Mouse (Mus musculus) neural tube, embryonic 13.5 days (tissue): ENCODE measurements around the gene Gmpr2. TPM values are rescaled to one million over a fixed set of nuclear protein-coding genes. Genes with fewer than 3 reads are reported as not detected.

ENCODE experiments used
- ATAC-seq: fragments of 200-750 bp; cut with Nextera tagmentation; 2 replicates; pipeline ENCODE4 v1.8.0; 2017; ENCODE audit warnings: low read depth, mild to moderate bottlenecking, moderate TSS enrichment, moderate library complexity
- H3K27ac ChIP-seq: fragments of 300-500 bp; sonication (generic); replicated peaks from 2 replicates; pipeline ENCODE4 v1.5.1; 2015; ENCODE audit warnings: moderate library complexity, mild to moderate bottlenecking, inconsistent platforms
- H3K27me3 ChIP-seq: fragments of 300-500 bp; sonication (generic); 2 replicates; pipeline ENCODE4 v1.6.1; 2015; ENCODE audit warnings: mild to moderate bottlenecking, inconsistent platforms
- H3K36me3 ChIP-seq: fragments of 300-500 bp; sonication (generic); 2 replicates; pipeline ENCODE4 v1.6.1; 2015; ENCODE audit warnings: mild to moderate bottlenecking, inconsistent platforms
- H3K4me1 ChIP-seq: fragments of 300-500 bp; sonication (generic); replicated peaks from 2 replicates; pipeline ENCODE4 v1.6.1; 2015; ENCODE audit warnings: inconsistent platforms
- H3K4me2 ChIP-seq: fragments of 300-500 bp; sonication (generic); 2 replicates; pipeline ENCODE4 v1.6.1; 2015; ENCODE audit warnings: inconsistent platforms, mild to moderate bottlenecking, moderate library complexity
- H3K4me3 ChIP-seq: fragments of 300-500 bp; sonication (generic); 2 replicates; pipeline ENCODE4 v1.5.1; 2015; ENCODE audit warnings: mild to moderate bottlenecking, inconsistent platforms
- H3K9ac ChIP-seq: fragments of 300-500 bp; sonication (generic); 2 replicates; pipeline ENCODE4 v1.6.1; 2015; ENCODE audit warnings: moderate library complexity, mild to moderate bottlenecking, inconsistent platforms
- H3K9me3 ChIP-seq: fragments of 300-500 bp; sonication (generic); 2 replicates; pipeline ENCODE4 v1.6.1; 2016; ENCODE audit warnings: inconsistent platforms
- WGBS: fragments of 180-500 bp; shearing (Covaris S2); methylation state at CpG from one replicate; pipeline ENCODE4 v1.1.7; 2015; 5-methylcytosine and 5-hydroxymethylcytosine counted together
- polyA plus RNA-seq: library from polyadenylated mRNA; unstranded; fragments of >200 nt; fragmentation: Nextera tagmentation; extraction: Ambion mirVana; gene quantifications from 2 replicates; pipeline ENCODE4 v1.2.1, GENCODE M21; 2015

Gmpr2 gene
- polyA plus RNA-seq, 1 experiment from 2014 or later = 55.0 TPM

- Histone ChIP-seq H3K27ac (no peak overlapping the region), H3K9me3 (no peaks in the 10 kb centered on the region), H3K4me1 (peaks cover 16% of the 10 kb centered on the region), H3K9ac (no peak overlapping the region), H3K36me3 (peaks cover 39% of the 10 kb centered on the region), H3K4me3 (no peak overlapping the region), H3K27me3 (no peaks in the 10 kb centered on the region), H3K4me2 (no peak overlapping the region)
- 86% methylated on average over 6 of the region's 6 CpGs for WGBS
- no peak for ATAC-seq
Observed at GRCm38 (mm10) chr14:55719737-55720136, 48.0 kb downstream of the Gmpr2 start.

- Histone ChIP-seq H3K9me3 (no peaks in the 10 kb centered on the region), H3K27ac (no peak overlapping the region), H3K4me1 (peaks cover 16% of the 10 kb centered on the region), H3K4me3 (no peak overlapping the region), H3K9ac (0 out of 2 replicates have a peak overlapping the region, but pooled peaks have one; percentile 80), H3K36me3 (peaks cover 39% of the 10 kb centered on the region), H3K4me2 (no peak overlapping the region), H3K27me3 (no peaks in the 10 kb centered on the region)
- WGBS = 92% methylated on average over 12 of the region's 12 CpGs
- ATAC-seq = no peak
Observed at GRCm38 (mm10) chr14:55720666-55721065, 48.9 kb downstream of the Gmpr2 start.

GRCm38 (mm10) chr14:55721076-55721475, 49.3 kb downstream of the Gmpr2 start:
- Histone ChIP-seq H3K27me3 (no peaks in the 10 kb centered on the region), H3K36me3 (peaks cover 37% of the 10 kb centered on the region), H3K4me2 (peak overlapping the region; percentile 59), H3K27ac (no peak overlapping the region; the same call in 1 of the 2 replicates), H3K4me1 (peaks cover 16% of the 10 kb centered on the region), H3K4me3 (peak overlapping the region; percentile 70), H3K9ac (peak overlapping the region; percentile 80), H3K9me3 (no peaks in the 10 kb centered on the region)
- WGBS = 76% methylated on average over 6 of the region's 6 CpGs
- no peak for ATAC-seq

GRCm38 (mm10) chr14:55721700-55722437, 50.1 kb downstream of the Gmpr2 start, which contains the start of gene Rabggta:
Gene Rabggta, minus strand, starts transcription at chr14:55722263.
- Histone ChIP-seq H3K4me2 (peak within 1 kb of the TSS; percentile 59), H3K9ac (peak within 1 kb of the TSS; percentile 80), H3K4me1 (peaks cover 16% of the 10 kb centered on the region), H3K27me3 (no peaks in the 10 kb centered on the region), H3K27ac (peak within 1 kb of the TSS; percentile 89), H3K36me3 (peaks cover 29% of the 10 kb centered on the region), H3K4me3 (peak within 1 kb of the TSS; percentile 70), H3K9me3 (no peaks in the 10 kb centered on the region)
- under 1% methylated on average over 50 of the region's 50 CpGs for WGBS
- peak; percentile 98 for ATAC-seq

GRCm38 (mm10) chr14:55722438-55722945, 50.8 kb downstream of the Gmpr2 start:
- Histone ChIP-seq H3K9ac (peak overlapping the region; percentile 80), H3K4me2 (peak overlapping the region; percentile 59), H3K4me1 (peaks cover 16% of the 10 kb centered on the region), H3K27ac (peak overlapping the region; percentile 89; the same call in 1 of the 2 replicates), H3K9me3 (no peaks in the 10 kb centered on the region), H3K4me3 (peak overlapping the region; percentile 70), H3K36me3 (peaks cover 23% of the 10 kb centered on the region), H3K27me3 (no peaks in the 10 kb centered on the region)
- peak; percentile 33 for ATAC-seq
- 45% methylated on average over 8 of the region's 8 CpGs for WGBS

- Histone ChIP-seq H3K4me3 (no peak overlapping the region), H3K9ac (no peak overlapping the region)
- WGBS = 96% methylated on average over 7 of the region's 7 CpGs
Observed at GRCm38 (mm10) chr14:55723433-55723832, 51.7 kb downstream of the Gmpr2 start.

GRCm38 (mm10) chr14:55724411-55724871, 52.7 kb downstream of the Gmpr2 start:
- no peaks in the 10 kb centered on the region for H3K9me3 ChIP-seq
- H3K27ac ChIP-seq = no peak overlapping the region
- no peak overlapping the region for H3K9ac ChIP-seq
- 68% methylated on average over 8 of the region's 8 CpGs for WGBS
- H3K36me3 ChIP-seq = peaks cover 4% of the 10 kb centered on the region; the same call in 1 of the 2 replicates
- H3K27me3 ChIP-seq = no peaks in the 10 kb centered on the region
- H3K4me3 ChIP-seq = no peak overlapping the region
- no peak for ATAC-seq
- peaks cover 16% of the 10 kb centered on the region for H3K4me1 ChIP-seq
- H3K4me2 ChIP-seq = no peak overlapping the region

More at GRCm38 (mm10) chr14:55723433-55723832, 51.7 kb downstream of the Gmpr2 start:
- H3K9me3 ChIP-seq = no peaks in the 10 kb centered on the region
- ATAC-seq = no peak
- H3K36me3 ChIP-seq = peaks cover 14% of the 10 kb centered on the region
- H3K4me1 ChIP-seq = peaks cover 16% of the 10 kb centered on the region
- H3K4me2 ChIP-seq = no peak overlapping the region
- no peaks in the 10 kb centered on the region for H3K27me3 ChIP-seq
- H3K27ac ChIP-seq = no peak overlapping the region

GRCm38 (mm10) chr14:55726261-55726660, 54.5 kb downstream of the Gmpr2 start:
- ATAC-seq = no peak
- H3K4me3 ChIP-seq = no peak overlapping the region
- H3K27me3 ChIP-seq = no peaks in the 10 kb centered on the region

GRCm38 (mm10) chr14:55727889-55728685, 56.3 kb downstream of the Gmpr2 start:
- Histone ChIP-seq H3K4me1 (no peaks in the 10 kb centered on the region), H3K4me3 (no peak overlapping the region), H3K4me2 (no peak overlapping the region), H3K27me3 (no peaks in the 10 kb centered on the region), H3K27ac (no peak overlapping the region), H3K9me3 (no peaks in the 10 kb centered on the region), H3K36me3 (no peaks in the 10 kb centered on the region), H3K9ac (no peak overlapping the region)
- no peak for ATAC-seq
- 69% methylated on average over 8 of the region's 8 CpGs for WGBS

More at GRCm38 (mm10) chr14:55726261-55726660, 54.5 kb downstream of the Gmpr2 start:
- Histone ChIP-seq H3K4me2 (no peak overlapping the region), H3K9me3 (no peaks in the 10 kb centered on the region), H3K36me3 (no peaks in the 10 kb centered on the region), H3K9ac (no peak overlapping the region), H3K27ac (no peak overlapping the region), H3K4me1 (peaks cover 8% of the 10 kb centered on the region)

Other genes starting within 250 kb of the Gmpr2 start
- 26.1 and 31.9 TPM in 2 replicates for gene Dhrs4, start 193.2 kb upstream of the Gmpr2 start, polyA plus RNA-seq
- gene Carmil3, start 181.3 kb upstream of the Gmpr2 start, polyA plus RNA-seq = 19.6 and 21.7 TPM in 2 replicates
- 5.7 and 10.1 TPM in 2 replicates for gene Cpne6, start 161.5 kb upstream of the Gmpr2 start, polyA plus RNA-seq
- gene Nrl, start 147.0 kb upstream of the Gmpr2 start, polyA plus RNA-seq = 0.07 TPM in 1 of 2 replicates, not detected in the other
- gene Pck2, start 131.7 kb upstream of the Gmpr2 start, polyA plus RNA-seq = 18.7 and 20.3 TPM in 2 replicates
- gene Dcaf11, start 111.9 kb upstream of the Gmpr2 start, polyA plus RNA-seq = 109 and 126 TPM in 2 replicates
- gene A730061H03Rik, start 111.5 kb upstream of the Gmpr2 start, polyA plus RNA-seq = 0.59 TPM in 1 of 2 replicates, not detected in the other
- 1.0 and 3.2 TPM in 2 replicates for gene Fitm1, start 96.3 kb upstream of the Gmpr2 start, polyA plus RNA-seq
- gene Psme1, start 93.8 kb upstream of the Gmpr2 start, polyA plus RNA-seq = 167 and 179 TPM in 2 replicates
- 20.4 and 24.5 TPM in 2 replicates for gene Emc9, start 86.6 kb upstream of the Gmpr2 start, polyA plus RNA-seq
- 178 and 199 TPM in 2 replicates for gene Psme2, start 80.8 kb upstream of the Gmpr2 start, polyA plus RNA-seq
- gene Rnf31, start 80.2 kb upstream of the Gmpr2 start, polyA plus RNA-seq = 21.7 and 27.5 TPM in 2 replicates
- gene Irf9, start 68.4 kb upstream of the Gmpr2 start, polyA plus RNA-seq = 9.8 and 10.4 TPM in 2 replicates
- 17.4 and 17.6 TPM in 2 replicates for gene Rec8, start 53.9 kb upstream of the Gmpr2 start, polyA plus RNA-seq
- gene Ipo4, start 36.0 kb upstream of the Gmpr2 start, polyA plus RNA-seq = 81.6 and 84.5 TPM in 2 replicates
- 1.9 and 3.0 TPM in 2 replicates for gene Gm49378, start 34.0 kb upstream of the Gmpr2 start, polyA plus RNA-seq
- gene Tm9sf1, start 28.1 kb upstream of the Gmpr2 start, polyA plus RNA-seq = 60.0 and 61.2 TPM in 2 replicates
- 0.30 and 0.31 TPM in 2 replicates for gene Tssk4, start 21.8 kb upstream of the Gmpr2 start, polyA plus RNA-seq
- gene Mdp1, start 11.4 kb upstream of the Gmpr2 start, polyA plus RNA-seq = 68.6 and 70.4 TPM in 2 replicates
- gene Nedd8, start 183 bp downstream of the Gmpr2 start, polyA plus RNA-seq = 551 and 603 TPM in 2 replicates
- 26.3 and 26.9 TPM in 2 replicates for gene Tinf2, start 9.9 kb downstream of the Gmpr2 start, polyA plus RNA-seq
- gene Tgm1, start 42.0 kb downstream of the Gmpr2 start, polyA plus RNA-seq = 0.17 and 0.66 TPM in 2 replicates
- gene Rabggta, start 50.3 kb downstream of the Gmpr2 start, polyA plus RNA-seq = 50.6 and 53.2 TPM in 2 replicates
- gene Dhrs1, start 73.7 kb downstream of the Gmpr2 start, polyA plus RNA-seq = 90.0 and 95.0 TPM in 2 replicates
- 29.3 and 32.7 TPM in 2 replicates for gene Nop9, start 73.8 kb downstream of the Gmpr2 start, polyA plus RNA-seq
- 0.24 TPM in 1 of 2 replicates, not detected in the other for gene Cideb, start 86.5 kb downstream of the Gmpr2 start, polyA plus RNA-seq
- 0.29 and 0.33 TPM in 2 replicates for gene Ltb4r2, start 89.5 kb downstream of the Gmpr2 start, polyA plus RNA-seq
- 0.21 and 0.28 TPM in 2 replicates for gene Ltb4r1, start 94.0 kb downstream of the Gmpr2 start, polyA plus RNA-seq
- 4.4 and 5.7 TPM in 2 replicates for gene Adcy4, start 112.2 kb downstream of the Gmpr2 start, polyA plus RNA-seq
- gene Ripk3, start 116.9 kb downstream of the Gmpr2 start, polyA plus RNA-seq = 4.3 and 4.7 TPM in 2 replicates
- 12.2 and 14.2 TPM in 2 replicates for gene Nfatc4, start 151.2 kb downstream of the Gmpr2 start, polyA plus RNA-seq
- 11.8 and 12.7 TPM in 2 replicates for gene Nynrin, start 182.1 kb downstream of the Gmpr2 start, polyA plus RNA-seq
- 0.19 and 0.25 TPM in 2 replicates for gene Cbln3, start 212.5 kb downstream of the Gmpr2 start, polyA plus RNA-seq
- gene Khnyn, start 213.0 kb downstream of the Gmpr2 start, polyA plus RNA-seq = 10.5 and 11.1 TPM in 2 replicates
- 105 and 109 TPM in 2 replicates for gene Sdr39u1, start 228.4 kb downstream of the Gmpr2 start, polyA plus RNA-seq